8 mouse cellular contexts compared by ENCODE assay signal in the genomic region with DNA sequence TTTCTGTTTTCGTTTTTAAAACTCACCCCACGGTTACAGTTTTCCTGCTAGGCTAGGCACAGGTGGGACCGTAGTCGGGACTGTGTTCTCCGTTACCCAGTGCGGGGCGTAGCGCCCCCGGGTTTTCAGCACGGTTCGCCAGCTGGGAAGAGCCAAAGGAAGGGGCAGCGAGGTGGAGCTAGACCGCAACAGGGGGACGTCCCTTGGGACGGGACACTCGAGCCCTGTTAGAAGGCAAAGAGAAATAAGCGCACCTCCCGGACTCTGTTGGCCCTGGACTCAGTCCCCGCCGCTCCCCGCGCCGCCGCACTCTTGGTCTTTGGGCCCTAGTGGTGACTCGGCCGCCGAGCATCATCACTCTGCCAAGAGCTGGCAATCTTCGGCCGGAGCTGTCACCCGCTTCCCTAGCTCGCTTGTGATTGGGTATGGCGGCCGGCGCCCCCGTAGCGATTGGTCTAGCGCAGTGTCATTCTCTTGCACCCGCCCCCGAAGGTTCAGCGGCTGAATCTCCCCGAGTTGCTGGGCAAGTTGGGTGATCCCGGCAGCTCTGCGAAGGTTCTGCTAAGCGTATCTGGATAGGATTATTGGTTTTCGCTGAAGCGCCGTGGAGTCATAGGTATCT. TPM values are rescaled to one million over a fixed set of nuclear protein-coding genes. Genes with fewer than 3 reads are reported as not detected.
DNase-seq lines count a peak whose midpoint lies in the region; ATAC-seq and TF ChIP-seq lines count a peak whose summit lies in the region.

A gene (minus strand): TSS at position 361 of the 622 bp plus-strand sequence.

- peak within 1 kb of the TSS; percentile 50 for H3K27ac ChIP-seq in MEL (ENCODE audit: control insufficient read depth, low read depth, low read length)
- H3K27ac ChIP-seq in cerebellum, adult 2 months (ENCODE audit: insufficient read depth, low read length), result peak within 1 kb of the TSS; percentile 54
- peak within 1 kb of the TSS; percentile 54; the same call in 1 of the 2 replicates for H3K27ac ChIP-seq in lung, embryonic 16.5 days (ENCODE audit: low read length)

- WGBS in cerebellum, adult 2 months, result under 1% methylated on average over 47 of the region's 47 CpGs
- under 1% methylated on average over 47 of the region's 47 CpGs for WGBS in lung, embryonic 16.5 days

- H3K79me2 ChIP-seq in MEL (ENCODE audit: control insufficient read depth, insufficient read depth, low read length, poor library complexity), result no peaks in the 10 kb centered on the region

- peak in 2 of 3 experiments; percentile 7 to 35; a peak in 3 of 6 replicates for TF ChIP-seq CTCF in MEL (IDR thresholded peaks at IDR 0.05 in 2 of 3, conservative IDR thresholded peaks at IDR 0.05 in 1 of 3; ENCODE audit: control insufficient read depth in 1 of 3, insufficient read depth in 1 of 3, low read depth in 2 of 3, low read length in 3 of 3, poor library complexity in 1 of 3, severe bottlenecking in 1 of 3)
- TF ChIP-seq CTCF in cerebellum, adult 2 months (IDR thresholded peaks at IDR 0.05; ENCODE audit: borderline replicate concordance, insufficient read depth, low read depth, low read length), result peak; percentile 19; the same call in 1 of the 2 replicates

- no peaks in the 10 kb centered on the region for H3K27me3 ChIP-seq in MEL (ENCODE audit: control insufficient read depth in 1 of 2, insufficient read depth in 2 of 2, low read length in 2 of 2)
- H3K27me3 ChIP-seq in cerebellum, adult 2 months (ENCODE audit: control insufficient read depth, insufficient read depth, low read length), result no peaks in the 10 kb centered on the region
- no peaks in the 10 kb centered on the region; the same call in 1 of the 2 replicates for H3K27me3 ChIP-seq in lung, embryonic 16.5 days (ENCODE audit: control insufficient read depth, insufficient read depth, low read depth, low read length)

- H3K4me3 ChIP-seq in MEL (ENCODE audit: control insufficient read depth in 1 of 2, insufficient read depth in 1 of 2, low read depth in 2 of 2, low read length in 2 of 2), result peak within 1 kb of the TSS; percentile 74 to 87
- peak within 1 kb of the TSS; percentile 66 for H3K4me3 ChIP-seq in cerebellum, adult 2 months (replicated peaks; ENCODE audit: insufficient read depth, low read depth, low read length)
- peak within 1 kb of the TSS; percentile 73 for H3K4me3 ChIP-seq in lung, embryonic 16.5 days (ENCODE audit: low read length)

- no peak for TF ChIP-seq EP300 in MEL (IDR thresholded peaks at IDR 0.05; ENCODE audit: low read depth in 1 of 2, low read length in 2 of 2)

- H3K36me3 ChIP-seq in MEL (ENCODE audit: control insufficient read depth in 1 of 2, insufficient read depth in 2 of 2, low read length in 2 of 2), result peaks cover 0 to 14% of the 10 kb centered on the region in 2 experiments; a peak in 2 of 4 replicates
- no peaks in the 10 kb centered on the region for H3K36me3 ChIP-seq in lung, embryonic 16.5 days (ENCODE audit: control insufficient read depth, insufficient read depth, low read length)

- H3K4me2 ChIP-seq in lung, embryonic 16.5 days (ENCODE audit: low read depth, low read length), result peak within 1 kb of the TSS; percentile 89

- DNase-seq in MEL (ENCODE audit: low read depth, low spot score), result peak; percentile 98
- DNase-seq in cerebellum, adult 2 months, result peak; percentile 97 to 99
- peak; percentile 87 for DNase-seq in forelimb bud, embryonic 11.5 days (ENCODE audit: low read depth, low spot score)
- peak; percentile 95 for DNase-seq in layer of hippocampus, adult 9-10 months (ENCODE audit: low spot score)
- DNase-seq in ovary, postnatal 10 days (ENCODE audit: low spot score), result peak; percentile 88
- peak; percentile 84 to 88 for DNase-seq in thymus, postnatal 10 days (ENCODE audit: low spot score in 2 of 2)

- H3K9me3 ChIP-seq in MEL (replicated peaks; ENCODE audit: insufficient read depth, low read length), result no peaks in the 10 kb centered on the region
- no peaks in the 10 kb centered on the region for H3K9me3 ChIP-seq in lung, embryonic 16.5 days (ENCODE audit: control insufficient read depth, low read length)

- peak; percentile 88 to 91 for ATAC-seq in hematopoietic stem cell, adult 5-6 weeks (replicated peaks in 1 of 2; ENCODE audit: insufficient read depth in 1 of 2, low FRiP score in 2 of 2, low TSS enrichment in 1 of 2, low read depth in 1 of 2, poor library complexity in 2 of 2, severe bottlenecking in 2 of 2)
- peak; percentile 99 for ATAC-seq in lung, embryonic 16.5 days (ENCODE audit: low read depth)

- H3K9ac ChIP-seq in MEL (ENCODE audit: control insufficient read depth, low read depth, low read length, poor library complexity, severe bottlenecking), result peak within 1 kb of the TSS; percentile 61
- peak within 1 kb of the TSS; percentile 71 for H3K9ac ChIP-seq in lung, embryonic 16.5 days (ENCODE audit: low read length)

- TF ChIP-seq POLR2A in MEL (IDR thresholded peaks at IDR 0.05; ENCODE audit: control insufficient read depth in 1 of 2, insufficient read depth in 1 of 2, low read depth in 1 of 2, low read length in 2 of 2, poor library complexity in 1 of 2), result peak in 1 of 2 experiments; percentile 46; a peak in 1 of 4 replicates
- TF ChIP-seq POLR2A in cerebellum, adult 2 months (IDR thresholded peaks at IDR 0.05; ENCODE audit: borderline replicate concordance, insufficient read depth, low read length), result peak; percentile 73

- peaks cover 5 to 29% of the 10 kb centered on the region in 2 experiments for H3K4me1 ChIP-seq in MEL (ENCODE audit: control insufficient read depth in 1 of 2, insufficient read depth in 2 of 2, low read length in 2 of 2)
- H3K4me1 ChIP-seq in cerebellum, adult 2 months (ENCODE audit: control insufficient read depth, insufficient read depth, low read length), result peaks cover 7% of the 10 kb centered on the region; the same call in 1 of the 2 replicates
- peaks cover 7% of the 10 kb centered on the region for H3K4me1 ChIP-seq in lung, embryonic 16.5 days (replicated peaks; ENCODE audit: control insufficient read depth, insufficient read depth, low read length)

- TF ChIP-seq RAD21 in MEL (IDR thresholded peaks at IDR 0.05; ENCODE audit: low read depth, low read length), result no peak

TF ChIP-seq in MEL, 35 proteins besides CTCF, POLR2A, EP300 and RAD21:
- no peak for TF ChIP-seq ZMIZ1 (IDR thresholded peaks at IDR 0.05; ENCODE audit: low read depth, low read length)
- TF ChIP-seq TCF12 (IDR thresholded peaks at IDR 0.05; ENCODE audit: low read depth, low read length), result peak; percentile 52
- peak; percentile 64; the same call in 1 of the 2 replicates for TF ChIP-seq TBP (IDR thresholded peaks at IDR 0.05; ENCODE audit: low read depth, low read length)
- peak; percentile 46; the same call in 1 of the 2 replicates for TF ChIP-seq SIN3A (IDR thresholded peaks at IDR 0.05; ENCODE audit: low read length)
- peak; percentile 57 for TF ChIP-seq NRF1 (IDR thresholded peaks at IDR 0.05; ENCODE audit: insufficient read depth, low read depth, low read length, poor library complexity, severe bottlenecking)
- 0 out of 2 replicates have a peak, but pooled peaks have one; percentile 27 for TF ChIP-seq MXI1 (IDR thresholded peaks at IDR 0.05; ENCODE audit: low read depth, low read length)
- TF ChIP-seq ZKSCAN1 (IDR thresholded peaks at IDR 0.05; ENCODE audit: low read depth, low read length), result no peak
- TF ChIP-seq HCFC1 (IDR thresholded peaks at IDR 0.05; ENCODE audit: low read depth, low read length), result peak; percentile 54; the same call in 1 of the 2 replicates
- TF ChIP-seq CHD2 (IDR thresholded peaks at IDR 0.05; ENCODE audit: low read length), result peak; percentile 85
- TF ChIP-seq GATA1 (IDR thresholded peaks at IDR 0.05; ENCODE audit: low read depth, low read length), result peak; percentile 35; the same call in 1 of the 2 replicates

RNA-seq across cellular contexts. Expression of the gene that starts here (rescaled TPM):
- 2.5 and 3.0 TPM in 2 replicates for total RNA-seq in MEL (2012; rRNA removed)
- polyA plus RNA-seq in MEL (2012; ENCODE audit: insufficient read depth in 1 of 2, insufficient read length in 2 of 2, low read depth in 1 of 2, low replicate concordance in 2 of 2, missing spikeins in 1 of 2), result 1 to 10 TPM in 1 of 2 experiments, not detected in 1; 7.7 TPM
- polyA plus RNA-seq in cerebellum, adult 2 months (2012; rRNA removed), result 27.9 and 28.2 TPM in 2 replicates
- total RNA-seq in hematopoietic stem cell, adult 5-6 weeks (2017), result 3.1 and 5.2 TPM in 2 replicates
- polyA plus RNA-seq in lung, embryonic 16.5 days (2015; fragmentation: Nextera tagmentation; extraction: Ambion mirVana), result 5.0 and 6.2 TPM in 2 replicates

Comparison
In these comparisons a context has a peak if more than half of its experiments do, and no peak if none do; other contexts are left out.
1. Peak in every context shown above with its lines: DNase-seq, ATAC-seq, H3K4me3 ChIP-seq and H3K27ac ChIP-seq.